Mouse (Mus musculus) cerebellum, adult 2 months (tissue): Measurements from ENCODE around the gene Esrp2. TPM values are rescaled to one million over a fixed set of nuclear protein-coding genes. Genes with fewer than 3 reads are reported as not detected.

Source experiments
- DNase-seq, 2 experiments: peaks; one replicate each; pipeline ENCODE4 v3.0.0; 2021
- H3K27ac ChIP-seq: fragments of 200-500 bp; 2 replicates; pipeline ENCODE4 v1.5.1; 2012; ENCODE audit warnings: low read length, control low read depth, inconsistent platforms; ENCODE audit not compliant: insufficient read depth
- H3K27me3 ChIP-seq: fragments of 200-500 bp; 2 replicates; pipeline ENCODE4 v1.6.1; 2012; ENCODE audit warnings: inconsistent platforms, mild to moderate bottlenecking, low read length, moderate library complexity; ENCODE audit not compliant: control insufficient read depth, insufficient read depth
- H3K4me1 ChIP-seq: fragments of 200-500 bp; 2 replicates; pipeline ENCODE4 v1.6.1; 2011; ENCODE audit warnings: low read length; ENCODE audit not compliant: control insufficient read depth, insufficient read depth
- H3K4me3 ChIP-seq: fragments of 200-500 bp; replicated peaks from 2 replicates; pipeline ENCODE3; 2011; ENCODE audit warnings: mild to moderate bottlenecking, low read depth, low read length, control low read depth; ENCODE audit not compliant: insufficient read depth
- CTCF ChIP-seq: fragments of 200-500 bp; IDR thresholded peaks from 2 replicates; pipeline ENCODE4 v1.5.1; 2011; ENCODE audit warnings: low read depth, mild to moderate bottlenecking, control low read depth, low read length, moderate library complexity, borderline replicate concordance; ENCODE audit not compliant: insufficient read depth
- POLR2A ChIP-seq: fragments of 200-500 bp; IDR thresholded peaks from 2 replicates; pipeline ENCODE4 v1.6.1; 2011; ENCODE audit warnings: low read length, control low read depth, borderline replicate concordance; ENCODE audit not compliant: insufficient read depth
- WGBS: fragments of 180-500 bp; shearing (Covaris S2); methylation state at CpG from one replicate; pipeline ENCODE4 v1.1.7; 2018; 5-methylcytosine and 5-hydroxymethylcytosine counted together
- polyA plus RNA-seq: library from polyadenylated mRNA; depleted of rRNA; stranded (reverse); fragments of >200 nt; gene quantifications from 2 replicates; pipeline ENCODE4 v1.2.3, GENCODE M21; 2012

Gene Esrp2
- polyA plus RNA-seq, 1 experiment, result 0.05 TPM

DNA sequence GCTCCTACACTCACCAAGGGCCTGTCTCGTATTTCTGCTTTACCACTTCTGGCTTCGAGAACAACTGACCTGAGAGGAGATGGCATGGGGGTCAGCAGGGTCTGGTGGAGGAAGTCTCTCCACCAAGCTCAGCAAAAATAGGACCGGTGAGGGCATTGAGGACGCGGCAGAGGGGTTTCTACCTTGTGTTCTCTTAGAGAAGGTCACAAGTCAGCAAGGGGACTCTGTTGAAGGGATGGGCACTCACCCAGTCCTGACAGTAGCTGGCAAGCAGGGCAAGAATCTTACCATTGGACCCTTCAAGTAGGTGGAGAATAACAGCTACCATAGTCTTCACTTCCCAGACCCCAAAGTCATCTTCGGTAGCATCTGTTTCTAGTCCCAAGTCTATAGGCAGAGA lies 2.8 kb downstream of the Esrp2 start:
- WGBS, result 79% methylated on average over 6 of the region's 6 CpGs
- Histone ChIP-seq H3K4me1 (peaks cover 15% of the 10 kb centered on the region; the same call in 1 of the 2 replicates), H3K27me3 (peaks cover 8% of the 10 kb centered on the region; the same call in 1 of the 2 replicates), H3K27ac (no peak overlapping the region), H3K4me3 (no peak overlapping the region)
- TF ChIP-seq POLR2A (no peak), CTCF (no peak)
- DNase-seq, result no peak

GRCm38 (mm10) chr8:106133526-106133925 lies 3.2 kb downstream of the Esrp2 start:
- peaks cover 15% of the 10 kb centered on the region; the same call in 1 of the 2 replicates for H3K4me1 ChIP-seq
- no peak for DNase-seq
- no peak for TF ChIP-seq POLR2A
- no peak for TF ChIP-seq CTCF
- H3K27me3 ChIP-seq, result peaks cover 8% of the 10 kb centered on the region; the same call in 1 of the 2 replicates
- no peak overlapping the region for H3K4me3 ChIP-seq
- 65% methylated on average over 13 of the region's 13 CpGs for WGBS
- no peak overlapping the region for H3K27ac ChIP-seq

- WGBS, result 85% methylated on average over 11 of the region's 11 CpGs
- Histone ChIP-seq H3K4me1 (peaks cover 14% of the 10 kb centered on the region; the same call in 1 of the 2 replicates), H3K27ac (no peak overlapping the region), H3K4me3 (no peak overlapping the region), H3K27me3 (peaks cover 8% of the 10 kb centered on the region; the same call in 1 of the 2 replicates)
- no peak for TF ChIP-seq POLR2A
- TF ChIP-seq CTCF, result no peak
- no peak for DNase-seq
Observed at GRCm38 (mm10) chr8:106132356-106132755, 4.4 kb downstream of the Esrp2 start.

GRCm38 (mm10) chr8:106131488-106132222 lies 5.1 kb downstream of the Esrp2 start:
- no peak overlapping the region for H3K4me3 ChIP-seq
- WGBS, result 89% methylated on average over 7 of the region's 7 CpGs
- H3K27me3 ChIP-seq, result peaks cover 6% of the 10 kb centered on the region; the same call in 1 of the 2 replicates
- TF ChIP-seq CTCF (no peak), POLR2A (no peak)
- DNase-seq, result no peak
- H3K27ac ChIP-seq, result no peak overlapping the region
- H3K4me1 ChIP-seq, result peaks cover 12% of the 10 kb centered on the region; the same call in 1 of the 2 replicates

DNA sequence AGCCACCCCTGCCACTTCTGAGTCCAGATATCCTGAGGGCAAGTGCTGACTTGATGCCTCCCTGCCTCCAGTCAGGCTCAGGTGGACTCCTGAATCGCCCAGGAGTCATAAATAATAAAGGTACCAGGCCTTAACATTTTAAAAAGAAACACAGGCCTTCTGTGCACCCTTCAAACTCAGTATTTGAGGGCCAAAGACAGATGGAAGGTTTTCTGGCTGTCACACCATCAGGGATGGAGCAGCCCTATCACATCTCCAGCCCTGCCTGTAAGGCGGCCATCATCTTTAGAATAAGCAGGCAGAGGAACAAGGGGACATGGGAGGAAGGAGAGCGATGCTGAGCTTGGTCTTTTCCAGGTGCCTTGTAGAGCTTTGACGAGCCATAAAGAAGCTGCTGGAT lies 5.8 kb downstream of the Esrp2 start:
- no peak for TF ChIP-seq CTCF
- TF ChIP-seq POLR2A, result no peak
- WGBS, result 94% methylated on average over 4 of the region's 4 CpGs
- Histone ChIP-seq H3K4me3 (no peak overlapping the region), H3K4me1 (peaks cover 8% of the 10 kb centered on the region; the same call in 1 of the 2 replicates), H3K27ac (no peak overlapping the region), H3K27me3 (no peaks in the 10 kb centered on the region; the same call in 1 of the 2 replicates)
- no peak for DNase-seq

- peaks cover 5% of the 10 kb centered on the region; the same call in 1 of the 2 replicates for H3K4me1 ChIP-seq
- no peak overlapping the region for H3K27ac ChIP-seq
- TF ChIP-seq CTCF, result no peak
- no peak for TF ChIP-seq POLR2A
- no peaks in the 10 kb centered on the region for H3K27me3 ChIP-seq
- 88% methylated on average over 2 of the region's 2 CpGs for WGBS
- DNase-seq, result no peak
- no peak overlapping the region for H3K4me3 ChIP-seq
Observed at GRCm38 (mm10) chr8:106130505-106130904, 6.3 kb downstream of the Esrp2 start.

DNA sequence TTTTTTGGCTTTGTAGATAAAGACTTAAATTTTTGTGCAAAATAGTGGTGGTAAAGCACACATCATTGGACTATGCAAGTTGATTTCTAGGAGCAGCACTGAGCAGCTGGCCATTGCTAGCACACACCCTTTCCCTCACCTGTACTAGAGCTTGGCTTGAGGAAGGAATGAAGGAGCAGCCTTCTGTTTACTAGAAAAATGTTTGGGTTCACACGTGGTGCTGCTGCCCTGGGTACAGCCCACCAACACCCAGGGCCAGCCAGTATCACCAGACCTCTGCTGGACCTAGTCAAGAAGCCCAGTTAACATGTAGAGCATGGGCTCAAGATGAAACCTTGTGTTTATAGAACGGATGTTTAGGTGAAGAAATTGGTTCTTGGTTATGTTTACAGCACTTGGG lies 6.8 kb downstream of the Esrp2 start:
- H3K4me3 ChIP-seq, result no peak overlapping the region
- WGBS, result 86% methylated on average over 2 of the region's 2 CpGs
- no peak for TF ChIP-seq CTCF
- TF ChIP-seq POLR2A, result no peak
- H3K27me3 ChIP-seq, result no peaks in the 10 kb centered on the region
- H3K4me1 ChIP-seq, result peaks cover 2% of the 10 kb centered on the region; the same call in 1 of the 2 replicates
- no peak for DNase-seq
- H3K27ac ChIP-seq, result no peak overlapping the region

- H3K4me1 ChIP-seq, result no peaks in the 10 kb centered on the region
- no peak overlapping the region for H3K27ac ChIP-seq
- H3K27me3 ChIP-seq, result no peaks in the 10 kb centered on the region
- DNase-seq, result no peak
- TF ChIP-seq CTCF, result no peak
- no peak for TF ChIP-seq POLR2A
- no peak overlapping the region for H3K4me3 ChIP-seq
Observed at GRCm38 (mm10) chr8:106129232-106129930, 7.4 kb downstream of the Esrp2 start.
